Mouse (Mus musculus) embryo, embryonic 11.5 days (tissue): ENCODE results near the gene Inpp4a.

ENCODE experiments used
- DNase-seq: peaks from one replicate; pipeline ENCODE4 v3.0.0-alpha.2; 2012; ENCODE audit warnings: low read depth, low spot score

The Inpp4a gene

GRCm38 (mm10) chr1:37408678-37409077, 109.0 kb downstream of the Inpp4a start:
- no peak for DNase-seq

GRCm38 (mm10) chr1:37409647-37410046, 110.0 kb downstream of the Inpp4a start:
- no peak for DNase-seq

- no peak for DNase-seq
Measured at GRCm38 (mm10) chr1:37415394-37415793, 115.7 kb downstream of the Inpp4a start.

- DNase-seq = no peak
Measured at GRCm38 (mm10) chr1:37419420-37419819, 119.8 kb downstream of the Inpp4a start.

- DNase-seq = no peak
Measured at GRCm38 (mm10) chr1:37427144-37427875, 127.6 kb downstream of the Inpp4a start.

- DNase-seq = no peak
Measured at GRCm38 (mm10) chr1:37428911-37429310, 129.2 kb downstream of the Inpp4a start.

GRCm38 (mm10) chr1:37429366-37430296, 130.0 kb downstream of the Inpp4a start, which contains the start of the genes Coa5 and Unc50:
Gene Coa5 (minus strand): TSS chr1:37430103.
Gene Unc50 (plus strand): TSS chr1:37430139.
- DNase-seq = peak; percentile 89

- DNase-seq = no peak
Measured at GRCm38 (mm10) chr1:37430297-37430840, 130.7 kb downstream of the Inpp4a start.

- DNase-seq = no peak
Measured at GRCm38 (mm10) chr1:37436419-37436818, 136.8 kb downstream of the Inpp4a start.

- DNase-seq = no peak
Measured at GRCm38 (mm10) chr1:37442848-37443835, 143.5 kb downstream of the Inpp4a start.

- DNase-seq = no peak
Measured at GRCm38 (mm10) chr1:37448361-37449095, 148.9 kb downstream of the Inpp4a start.

- no peak for DNase-seq
Measured at GRCm38 (mm10) chr1:37451270-37451669, 151.6 kb downstream of the Inpp4a start.

GRCm38 (mm10) chr1:37457546-37457945, 157.9 kb downstream of the Inpp4a start:
- DNase-seq = no peak
